Mouse (Mus musculus) MEL (cell line): ENCODE results near the gene Fjx1.

Experiments
- EP300 ChIP-seq, 2 experiments: IDR thresholded peaks; 2 replicates each; pipeline ENCODE4 v1.6.1; 2011; ENCODE audit warnings: improper control_type of control experiment in 2 of 2, low read length in 2 of 2, low read depth in 1 of 2, mild to moderate bottlenecking in 1 of 2
- MEF2A ChIP-seq: IDR thresholded peaks from 2 replicates; pipeline ENCODE4 v1.6.1; 2014; ENCODE audit warnings: low read depth, mild to moderate bottlenecking, inconsistent platforms, low read length, improper control_type of control experiment; ENCODE audit not compliant: poor library complexity, insufficient replicate concordance, severe bottlenecking; ENCODE audit errors: extremely low read depth
- TCF12 ChIP-seq: IDR thresholded peaks from 2 replicates; pipeline ENCODE4 v1.6.1; 2014; ENCODE audit warnings: low read depth, mild to moderate bottlenecking, inconsistent platforms, low read length, improper control_type of control experiment, moderate library complexity
- ZC3H11A ChIP-seq: IDR thresholded peaks from 2 replicates; pipeline ENCODE4 v1.6.1; 2012; ENCODE audit warnings: low read depth, mild to moderate bottlenecking, inconsistent platforms, low read length, improper control_type of control experiment

DNA sequence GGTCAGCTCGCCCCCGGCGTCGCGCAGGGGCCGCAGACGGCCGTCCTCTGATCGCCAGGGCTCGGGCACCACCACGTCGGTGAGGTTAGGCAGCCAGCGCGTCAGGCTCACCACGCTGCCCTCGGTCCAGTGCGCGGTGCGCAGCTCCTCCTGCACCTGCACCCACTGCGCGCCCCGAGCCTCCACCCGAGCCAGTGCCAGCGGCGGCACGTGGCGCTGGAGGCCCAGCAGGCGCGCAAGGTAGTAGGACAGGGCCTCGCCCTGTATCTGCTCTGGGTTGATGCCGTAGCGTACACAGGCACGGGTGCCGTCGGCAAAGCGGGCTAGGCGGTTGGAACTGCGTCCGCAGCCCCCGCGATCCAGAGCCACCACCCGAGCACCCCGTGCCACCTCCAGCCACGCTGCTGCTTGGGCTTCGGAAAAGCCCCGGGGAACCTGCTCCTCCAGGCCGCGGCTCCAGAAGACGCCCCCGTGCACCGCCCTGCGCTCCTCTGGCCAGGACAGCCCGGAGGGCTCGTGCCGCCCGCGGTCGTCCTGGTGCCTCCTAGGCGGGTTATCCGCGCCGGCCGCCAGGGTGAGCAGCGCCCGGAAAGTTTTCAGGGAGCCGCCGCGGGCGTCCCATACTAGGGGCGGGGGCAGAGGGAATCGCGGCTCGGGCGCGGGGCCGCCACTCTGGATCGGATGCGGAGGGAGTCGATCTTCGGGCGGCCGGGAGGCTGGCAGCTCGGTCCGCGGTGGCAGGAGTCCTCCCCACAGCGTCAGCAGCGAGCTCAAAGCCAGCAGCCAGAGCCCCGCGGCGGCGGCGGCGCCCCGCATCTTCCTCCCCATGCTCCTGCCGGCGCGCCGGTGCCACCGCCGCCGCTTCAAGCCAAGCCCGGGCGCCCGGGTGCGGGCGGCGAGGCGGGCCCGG lies 1.3 kb downstream of the Fjx1 start:
- TF ChIP-seq EP300 (IDR thresholded peaks at IDR 0.05; ENCODE audit: low read depth in 1 of 2, low read length in 2 of 2): no peak
- no peak for TF ChIP-seq ZC3H11A
- no peak for TF ChIP-seq MEF2A
- TF ChIP-seq TCF12: no peak
